Mouse (Mus musculus): ENCODE data around the gene Psmb3.

DNA sequence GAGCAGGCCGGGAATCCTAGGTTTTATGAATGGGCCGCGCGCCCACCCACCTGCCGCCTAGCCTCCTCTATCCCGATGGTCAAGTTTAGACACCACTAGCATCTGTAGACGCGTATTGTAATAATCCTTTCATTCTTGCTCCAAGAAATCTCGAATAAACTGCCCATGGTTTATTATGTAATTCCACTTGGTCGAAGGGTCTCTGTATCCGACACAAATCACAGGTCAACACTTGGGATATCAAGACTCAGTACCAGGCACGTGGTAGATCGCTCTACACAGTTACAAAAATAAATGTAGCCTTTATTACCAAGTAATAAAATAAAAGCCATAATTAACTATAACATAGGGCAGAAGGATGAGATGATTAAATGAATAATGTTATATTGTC, 42.1 kb downstream of the Psmb3 start:
- TF ChIP-seq POLR2A (IDR thresholded peaks at IDR 0.05; ENCODE audit: insufficient read depth, low read depth, low read length): no peak
- TF ChIP-seq CTCF (IDR thresholded peaks at IDR 0.05; ENCODE audit: insufficient read depth, low read depth, low read length): no peak

Data from olfactory bulb, adult 2 months (tissue).